Mouse (Mus musculus): ENCODE data around the gene Ube2t.

DNA sequence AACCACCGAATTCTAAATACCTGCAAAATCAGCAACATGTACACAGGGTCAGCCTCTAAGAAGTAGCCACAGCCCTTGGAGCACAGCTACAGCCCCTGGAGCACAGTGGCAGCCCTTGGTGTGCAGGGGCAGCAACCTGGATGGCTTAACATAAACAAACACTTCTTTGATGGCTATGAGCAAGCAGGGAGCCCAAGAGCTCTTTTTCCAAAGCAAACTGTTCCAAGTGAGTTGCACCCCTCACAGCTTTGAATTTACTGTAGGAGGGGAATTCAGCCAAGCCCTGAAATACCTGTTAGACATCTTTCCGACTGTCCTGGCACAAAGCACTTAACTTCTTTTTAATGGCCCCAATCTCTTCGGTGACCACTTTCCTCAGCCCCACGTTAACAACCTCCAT lies 21.5 kb upstream of the Ube2t start:
- TF ChIP-seq GATA1 (IDR thresholded peaks at IDR 0.05; ENCODE audit: borderline replicate concordance, low read length): no peak
- TF ChIP-seq FLI1 (IDR thresholded peaks at IDR 0.05; ENCODE audit: low read length): no peak
